Mouse (Mus musculus) stomach, embryonic 16.5 days (tissue): ENCODE data around the gene Nub1. TPM values are rescaled to one million over a fixed set of nuclear protein-coding genes. Genes with fewer than 3 reads are reported as not detected.
A peak's percentile ranks its signal among the peaks of the same experiment; 100 is the strongest.

Source experiments
- ATAC-seq: fragments of 200-750 bp; cut with Nextera tagmentation; 2 replicates; pipeline ENCODE4 v1.8.0; 2017; ENCODE audit warnings: moderate number of reproducible peaks, moderate TSS enrichment; ENCODE audit not compliant: insufficient read depth, low FRiP score
- H3K27ac ChIP-seq: fragments of 300-500 bp; sonication (generic); 2 replicates; pipeline ENCODE4 v1.5.1; 2014; ENCODE audit warnings: low read length
- H3K27me3 ChIP-seq: fragments of 300-500 bp; sonication (generic); 2 replicates; pipeline ENCODE4 v1.6.1; 2014; ENCODE audit warnings: low read length, control low read depth, mixed read lengths; ENCODE audit not compliant: control insufficient read depth, insufficient read depth
- H3K36me3 ChIP-seq: fragments of 300-500 bp; sonication (generic); 2 replicates; pipeline ENCODE4 v1.6.1; 2014; ENCODE audit warnings: low read length; ENCODE audit not compliant: control insufficient read depth, insufficient read depth
- H3K4me1 ChIP-seq: fragments of 300-500 bp; sonication (generic); 2 replicates; pipeline ENCODE4 v1.6.1; 2014; ENCODE audit warnings: low read length, control low read depth, mixed read lengths; ENCODE audit not compliant: control insufficient read depth, insufficient read depth
- H3K4me2 ChIP-seq: fragments of 300-500 bp; sonication (generic); 2 replicates; pipeline ENCODE4 v1.6.1; 2014; ENCODE audit warnings: low read depth, low read length, mixed read lengths
- H3K4me3 ChIP-seq: fragments of 300-500 bp; sonication (generic); replicated peaks from 2 replicates; pipeline ENCODE4 v1.5.1; 2014; ENCODE audit warnings: mild to moderate bottlenecking, low read length
- H3K9ac ChIP-seq: fragments of 300-500 bp; sonication (generic); 2 replicates; pipeline ENCODE4 v1.6.1; 2014; ENCODE audit warnings: low read length
- H3K9me3 ChIP-seq: fragments of 300-500 bp; sonication (generic); replicated peaks from 2 replicates; pipeline ENCODE4 v1.6.1; 2016; ENCODE audit warnings: low read length, control low read depth; ENCODE audit not compliant: control insufficient read depth
- WGBS: fragments of 180-500 bp; shearing (Covaris S2); extraction: QIAGEN DNeasy Blood & Tissue Kit; methylation state at CpG from one replicate; pipeline ENCODE4 v1.1.7; 2014; 5-methylcytosine and 5-hydroxymethylcytosine counted together
- polyA plus RNA-seq: library from polyadenylated mRNA; unstranded; fragments of >200 nt; fragmentation: Nextera tagmentation; extraction: Ambion mirVana; gene quantifications from 2 replicates; pipeline ENCODE4 v1.2.1, GENCODE M21; 2015

Nub1 gene
- polyA plus RNA-seq, 1 experiment from 2014 or later, result 31.9 TPM

DNA sequence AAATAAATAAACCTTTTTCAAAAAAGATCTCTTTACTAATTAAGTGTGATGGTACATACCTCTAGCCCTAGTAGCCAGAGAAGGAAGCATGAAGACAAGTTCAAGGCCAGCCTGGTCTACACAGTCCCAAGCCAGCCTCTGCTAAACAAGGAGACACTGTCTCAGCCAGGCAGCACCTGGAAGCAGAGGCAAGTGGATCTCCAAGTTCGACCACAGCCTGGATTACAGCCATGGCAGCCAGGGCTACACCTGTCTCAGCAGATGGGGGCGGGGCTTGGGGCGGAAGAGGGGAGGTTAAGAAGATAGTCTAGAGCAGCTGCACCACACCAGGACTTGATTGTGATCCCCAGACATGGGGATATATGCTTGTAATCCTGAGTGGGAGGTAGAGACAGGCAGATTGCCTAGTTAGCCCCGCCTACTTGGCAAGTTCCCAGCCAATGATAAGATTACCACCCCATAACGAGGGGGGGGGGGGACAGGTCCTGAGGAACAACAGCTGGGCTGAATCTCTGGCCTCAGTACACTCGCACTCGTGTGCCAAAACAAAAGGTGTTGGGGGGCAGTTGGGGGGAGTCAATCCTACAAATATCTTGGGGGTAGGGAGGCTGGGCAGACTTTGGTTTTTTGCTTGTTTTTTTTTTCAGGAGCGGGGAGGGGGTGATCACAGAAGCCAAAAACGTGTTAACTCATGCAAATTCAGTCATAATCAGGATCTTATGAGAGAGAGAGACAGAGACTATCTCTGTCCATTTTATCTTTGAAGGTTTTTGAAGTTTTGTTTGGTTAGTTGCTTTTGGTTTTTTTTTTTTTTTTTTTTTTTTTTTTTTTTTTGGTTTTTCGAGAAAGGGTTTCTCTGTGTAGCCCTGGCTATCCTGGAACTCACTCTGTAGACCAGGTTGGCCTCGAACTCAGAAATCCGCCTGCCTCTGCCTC is 41.8 kb downstream of the Nub1 start:
- H3K4me1 ChIP-seq, result peaks cover 34% of the 10 kb centered on the region
- H3K4me2 ChIP-seq, result no peak overlapping the region
- no peak overlapping the region for H3K9ac ChIP-seq
- H3K27me3 ChIP-seq, result no peaks in the 10 kb centered on the region; the same call in none of the 2 replicates
- no peaks in the 10 kb centered on the region for H3K9me3 ChIP-seq
- H3K4me3 ChIP-seq, result no peak overlapping the region
- no peak for ATAC-seq
- 53% methylated on average over 12 of the region's 12 CpGs for WGBS
- no peaks in the 10 kb centered on the region for H3K36me3 ChIP-seq
- no peak overlapping the region for H3K27ac ChIP-seq

- WGBS, result 1% methylated on average over 49 of the region's 49 CpGs
- peaks cover 30% of the 10 kb centered on the region for H3K4me1 ChIP-seq
Measured at GRCm38 (mm10) chr5:24729797-24730487, 44.6 kb downstream of the Nub1 start.

DNA sequence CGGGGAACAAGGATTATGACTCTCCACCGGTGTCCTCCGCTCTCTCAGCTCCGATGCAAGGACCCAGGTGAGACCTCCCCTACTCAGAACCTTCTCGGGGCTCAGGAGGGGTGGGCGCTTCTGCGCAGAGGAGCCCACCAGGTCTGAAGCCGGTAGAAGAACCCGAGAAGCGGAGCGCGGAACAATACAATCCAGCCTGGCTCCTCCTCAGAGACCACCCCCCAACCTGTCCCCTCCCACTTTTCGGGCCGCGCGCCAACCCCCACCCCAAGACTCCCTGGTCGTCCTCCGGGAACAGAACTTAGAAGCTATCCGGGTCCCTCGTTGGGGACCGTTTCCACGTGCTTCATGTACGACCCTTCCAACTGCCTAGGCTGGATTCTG is 45.1 kb downstream of the Nub1 start, which contains the start of gene Wdr86:
TSS of gene Wdr86 (minus strand) at position 240 of the 384 bp plus-strand sequence.
- WGBS, result under 1% methylated on average over 23 of the region's 23 CpGs
- Histone ChIP-seq H3K27me3 (no peaks in the 10 kb centered on the region; the same call in none of the 2 replicates), H3K4me2 (peak within 1 kb of the TSS; percentile 80), H3K36me3 (no peaks in the 10 kb centered on the region), H3K27ac (no peak within 1 kb of the TSS), H3K4me3 (peak within 1 kb of the TSS; percentile 53), H3K4me1 (peaks cover 24% of the 10 kb centered on the region), H3K9ac (peak within 1 kb of the TSS; percentile 72), H3K9me3 (no peaks in the 10 kb centered on the region)
- peak; percentile 46; the same call in 1 of the 2 replicates for ATAC-seq

More at GRCm38 (mm10) chr5:24729797-24730487, 44.6 kb downstream of the Nub1 start:
- peak overlapping the region; percentile 80 for H3K4me2 ChIP-seq
- no peaks in the 10 kb centered on the region for H3K9me3 ChIP-seq
- H3K36me3 ChIP-seq, result no peaks in the 10 kb centered on the region
- H3K9ac ChIP-seq, result peak overlapping the region; percentile 72
- peak overlapping the region; percentile 53 for H3K4me3 ChIP-seq
- no peak overlapping the region for H3K27ac ChIP-seq
- peak; percentile 6; the same call in 1 of the 2 replicates for ATAC-seq
- H3K27me3 ChIP-seq, result no peaks in the 10 kb centered on the region; the same call in none of the 2 replicates

DNA sequence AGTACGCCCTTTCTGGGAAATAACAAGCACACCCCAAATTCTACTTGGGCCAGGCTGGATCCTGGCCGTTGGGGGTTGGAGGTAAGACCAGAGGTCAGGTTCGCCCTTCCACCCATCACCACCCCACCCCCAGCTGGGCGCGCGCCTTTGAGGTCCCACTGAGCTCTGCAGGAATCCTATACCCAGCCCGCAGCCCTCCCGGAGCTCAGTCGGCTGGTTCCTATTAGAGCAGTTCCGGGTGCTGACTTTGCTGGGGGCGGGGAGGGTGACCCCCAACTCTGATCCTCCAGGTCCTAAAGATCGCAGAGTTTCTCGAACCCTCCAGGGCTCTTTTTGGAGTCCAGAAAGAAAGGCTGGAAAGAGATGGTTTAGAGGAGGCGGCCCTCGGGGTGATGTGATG is 45.7 kb downstream of the Nub1 start:
- H3K27me3 ChIP-seq, result no peaks in the 10 kb centered on the region; the same call in none of the 2 replicates
- peak overlapping the region; percentile 80 for H3K4me2 ChIP-seq
- ATAC-seq, result no peak
- 6% methylated on average over 15 of the region's 15 CpGs for WGBS
- no peaks in the 10 kb centered on the region for H3K9me3 ChIP-seq
- peaks cover 22% of the 10 kb centered on the region for H3K4me1 ChIP-seq
- peak overlapping the region; percentile 53 for H3K4me3 ChIP-seq
- H3K9ac ChIP-seq, result peak overlapping the region; percentile 72
- no peaks in the 10 kb centered on the region for H3K36me3 ChIP-seq
- H3K27ac ChIP-seq, result no peak overlapping the region

GRCm38 (mm10) chr5:24733134-24733533 is 47.8 kb downstream of the Nub1 start:
- no peak overlapping the region for H3K9ac ChIP-seq
- WGBS, result 10% methylated on average over 8 of the region's 8 CpGs

GRCm38 (mm10) chr5:24733771-24734426 is 48.6 kb downstream of the Nub1 start:
- no peak overlapping the region for H3K9ac ChIP-seq
- no peak overlapping the region for H3K27ac ChIP-seq
- H3K27me3 ChIP-seq, result no peaks in the 10 kb centered on the region; the same call in none of the 2 replicates
- peaks cover 23% of the 10 kb centered on the region for H3K4me1 ChIP-seq
- no peaks in the 10 kb centered on the region for H3K36me3 ChIP-seq
- ATAC-seq, result no peak
- H3K4me3 ChIP-seq, result no peak overlapping the region
- no peaks in the 10 kb centered on the region for H3K9me3 ChIP-seq
- H3K4me2 ChIP-seq, result no peak overlapping the region
- WGBS, result 45% methylated on average over 7 of the region's 7 CpGs

More at GRCm38 (mm10) chr5:24733134-24733533, 47.8 kb downstream of the Nub1 start:
- Histone ChIP-seq H3K4me3 (no peak overlapping the region), H3K27me3 (no peaks in the 10 kb centered on the region; the same call in none of the 2 replicates), H3K27ac (peak overlapping the region; percentile 29; the same call in 1 of the 2 replicates), H3K9me3 (no peaks in the 10 kb centered on the region), H3K36me3 (no peaks in the 10 kb centered on the region), H3K4me1 (peaks cover 22% of the 10 kb centered on the region), H3K4me2 (no peak overlapping the region)
- peak; percentile 65; the same call in 1 of the 2 replicates for ATAC-seq

- Histone ChIP-seq H3K4me1 (peaks cover 22% of the 10 kb centered on the region), H3K4me2 (no peak overlapping the region), H3K4me3 (no peak overlapping the region), H3K27me3 (no peaks in the 10 kb centered on the region), H3K9ac (no peak overlapping the region), H3K9me3 (no peaks in the 10 kb centered on the region), H3K27ac (no peak overlapping the region), H3K36me3 (no peaks in the 10 kb centered on the region)
- 88% methylated on average over 10 of the region's 10 CpGs for WGBS
- ATAC-seq, result no peak
Measured at GRCm38 (mm10) chr5:24737595-24737994, 52.3 kb downstream of the Nub1 start.

DNA sequence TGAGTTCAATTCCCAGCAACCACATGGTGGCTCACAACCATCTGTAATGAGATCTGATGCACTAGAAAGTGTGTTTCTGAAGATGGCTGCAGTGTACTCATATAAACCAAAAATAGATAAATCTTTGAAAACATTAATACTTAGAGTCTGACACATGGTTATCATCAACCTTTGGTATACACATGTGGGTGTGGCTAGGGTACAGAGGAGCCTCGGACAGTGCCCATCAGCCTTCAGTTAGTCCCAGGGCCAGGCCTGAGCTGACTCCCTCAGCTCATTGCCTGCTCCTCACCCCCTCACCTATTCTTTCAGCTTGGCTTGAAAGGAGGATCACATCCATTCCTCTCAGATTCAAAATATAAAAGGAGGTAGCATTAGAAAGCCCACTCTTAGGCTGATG is 53.2 kb downstream of the Nub1 start:
- H3K4me3 ChIP-seq, result no peak overlapping the region
- WGBS, result 76% methylated on average over 1 of the region's 1 CpGs
- no peak for ATAC-seq
- H3K27ac ChIP-seq, result peak overlapping the region; percentile 50; the same call in 1 of the 2 replicates
- H3K9ac ChIP-seq, result no peak overlapping the region
- H3K36me3 ChIP-seq, result no peaks in the 10 kb centered on the region
- no peak overlapping the region for H3K4me2 ChIP-seq
- peaks cover 13% of the 10 kb centered on the region for H3K4me1 ChIP-seq
- H3K27me3 ChIP-seq, result no peaks in the 10 kb centered on the region
- no peaks in the 10 kb centered on the region for H3K9me3 ChIP-seq
